Mouse (Mus musculus) cerebral cortex, adult 2 months (tissue): ENCODE results near the gene Cubn.

Source experiments
- WGBS: fragments of 180-500 bp; shearing (Covaris S2); methylation state at CpG from one replicate; pipeline ENCODE4 v1.1.7; 2018; 5-methylcytosine and 5-hydroxymethylcytosine counted together

Cubn gene

GRCm38 (mm10) chr2:13352112-13352728 is 139.4 kb downstream of the Cubn start:
- 83% methylated on average over 1 of the region's 1 CpGs for WGBS

GRCm38 (mm10) chr2:13342325-13342926 is 149.2 kb downstream of the Cubn start:
- WGBS: 77% methylated on average over 7 of the region's 7 CpGs

GRCm38 (mm10) chr2:13335446-13335845 is 156.2 kb downstream of the Cubn start:
- 90% methylated on average over 4 of the region's 4 CpGs for WGBS

- 42% methylated on average over 4 of the region's 4 CpGs for WGBS
These were observed 161.7 kb downstream of the Cubn start for GRCm38 (mm10) chr2:13329754-13330417.

GRCm38 (mm10) chr2:13303376-13303775 is 188.2 kb downstream of the Cubn start:
- 92% methylated on average over 3 of the region's 3 CpGs for WGBS

- 24% methylated on average over 3 of the region's 3 CpGs for WGBS
These were observed 192.6 kb downstream of the Cubn start for GRCm38 (mm10) chr2:13299031-13299430.

GRCm38 (mm10) chr2:13297733-13298132 is 193.9 kb downstream of the Cubn start:
- 30% methylated on average over 5 of the region's 5 CpGs for WGBS

GRCm38 (mm10) chr2:13290661-13291060 is 201.0 kb downstream of the Cubn start:
- WGBS: 0% methylated on average over 1 of the region's 1 CpGs

GRCm38 (mm10) chr2:13290070-13290469 is 201.5 kb downstream of the Cubn start:
- 71% methylated on average over 3 of the region's 3 CpGs for WGBS

- 48% methylated on average over 10 of the region's 10 CpGs for WGBS
These were observed 213.3 kb downstream of the Cubn start for GRCm38 (mm10) chr2:13278114-13278862.

GRCm38 (mm10) chr2:13275874-13276273 is 215.7 kb downstream of the Cubn start:
- 59% methylated on average over 7 of the region's 7 CpGs for WGBS

- under 1% methylated on average over 37 of the region's 37 CpGs for WGBS
These were observed 220.3 kb downstream of the Cubn start, which contains the start of gene Rsu1 for GRCm38 (mm10) chr2:13271165-13271957. TSS of gene Rsu1 (minus strand) at chr2:13271415.

GRCm38 (mm10) chr2:13270736-13271135 is 220.9 kb downstream of the Cubn start:
- 28% methylated on average over 8 of the region's 8 CpGs for WGBS

- whole genome bisulfite sequencing: 93% methylated on average over 4 of the region's 4 CpGs
These were observed 222.8 kb downstream of the Cubn start for GRCm38 (mm10) chr2:13268681-13269293.

GRCm38 (mm10) chr2:13264875-13265274 is 226.7 kb downstream of the Cubn start:
- 44% methylated on average over 4 of the region's 4 CpGs for WGBS

- 79% methylated on average over 4 of the region's 4 CpGs for WGBS
These were observed 228.5 kb downstream of the Cubn start for GRCm38 (mm10) chr2:13263150-13263549.

GRCm38 (mm10) chr2:13258606-13259005 is 233.0 kb downstream of the Cubn start:
- 86% methylated on average over 2 of the region's 2 CpGs for WGBS

GRCm38 (mm10) chr2:13240711-13241110 is 250.9 kb downstream of the Cubn start:
- 84% methylated on average over 9 of the region's 9 CpGs for WGBS

GRCm38 (mm10) chr2:13237140-13237901 is 254.3 kb downstream of the Cubn start:
- WGBS: 60% methylated on average over 8 of the region's 8 CpGs

- 73% methylated on average over 5 of the region's 5 CpGs for WGBS
These were observed 255.9 kb downstream of the Cubn start for GRCm38 (mm10) chr2:13235696-13236095.
